19 mouse cellular contexts compared by ENCODE assay signal in genomic region chr7:45630064-45630907, GRCm38 (mm10). TPM values are rescaled to one million over a fixed set of nuclear protein-coding genes. Genes with fewer than 3 reads are reported as not detected.
DNase-seq lines count a peak whose midpoint lies in the region; ATAC-seq and TF ChIP-seq lines count a peak whose summit lies in the region.
"Had no signal": no experiment of that assay in that cellular context is flagged by ENCODE, and none has a peak within 500 bp of the region (broad histone marks: within the 10 kb centered on the region; RNA-seq: fewer than 3 reads in every experiment).

No protein-coding gene starts in this region.

- peak overlapping the region; percentile 37; the same call in 1 of the 2 replicates for H3K9ac ChIP-seq in heart, adult 2 months (ENCODE audit: low read depth, low read length)
- H3K9ac ChIP-seq in midbrain, postnatal 0 days (replicated peaks; ENCODE audit: low read length, poor library complexity, severe bottlenecking), result no peak overlapping the region
- no peak overlapping the region for H3K9ac ChIP-seq in heart, postnatal 0 days (replicated peaks; ENCODE audit: low read depth, low read length)
- H3K9ac ChIP-seq in liver, postnatal 0 days (replicated peaks), result no peak overlapping the region
- H3K9ac ChIP-seq: embryonic facial prominence, embryonic 12.5 days; forebrain, embryonic 15.5 days; limb, embryonic 13.5 days had no signal

- ATAC-seq in midbrain, postnatal 0 days (ENCODE audit: low FRiP score), result no peak
- no peak for ATAC-seq in heart, postnatal 0 days (ENCODE audit: insufficient read depth, low read depth)
- no peak for ATAC-seq in liver, postnatal 0 days
- ATAC-seq: forebrain, embryonic 15.5 days; inflammation-experienced regulatory T-cells, adult 6 months had no signal

- H3K9me3 ChIP-seq in midbrain, postnatal 0 days (ENCODE audit: low read length), result no peaks in the 10 kb centered on the region
- no peaks in the 10 kb centered on the region for H3K9me3 ChIP-seq in midbrain, embryonic 10.5 days (replicated peaks)
- no peaks in the 10 kb centered on the region for H3K9me3 ChIP-seq in heart, postnatal 0 days (replicated peaks; ENCODE audit: control insufficient read depth, low read length)
- H3K9me3 ChIP-seq in liver, postnatal 0 days (ENCODE audit: low read length), result no peaks in the 10 kb centered on the region
- H3K9me3 ChIP-seq: embryonic facial prominence, embryonic 12.5 days; forebrain, embryonic 15.5 days; limb, embryonic 13.5 days had no signal

- TF ChIP-seq EP300 in heart, adult 2 months (IDR thresholded peaks at IDR 0.05; ENCODE audit: insufficient read depth, low read depth, low read length), result no peak
- TF ChIP-seq EP300 in heart, postnatal 0 days (IDR thresholded peaks at IDR 0.05; ENCODE audit: low read depth), result peak; percentile 53; the same call in 1 of the 2 replicates
- TF ChIP-seq EP300 in liver, postnatal 0 days (IDR thresholded peaks at IDR 0.05; ENCODE audit: low read depth), result no peak

- TF ChIP-seq POLR2A in heart, adult 2 months (IDR thresholded peaks at IDR 0.05; ENCODE audit: insufficient read depth, low read depth, low read length), result no peak

- TF ChIP-seq CTCF in heart, adult 2 months (IDR thresholded peaks at IDR 0.05), result no peak
- TF ChIP-seq CTCF in midbrain, postnatal 0 days (IDR thresholded peaks at IDR 0.05), result no peak
- TF ChIP-seq CTCF in heart, postnatal 0 days (IDR thresholded peaks at IDR 0.05; ENCODE audit: low read depth), result no peak
- no peak for TF ChIP-seq CTCF in liver, postnatal 0 days (IDR thresholded peaks at IDR 0.05; ENCODE audit: low read depth)

- H3K4me2 ChIP-seq in midbrain, postnatal 0 days (ENCODE audit: low read depth, low read length, poor library complexity, severe bottlenecking), result no peak overlapping the region
- peak overlapping the region; percentile 78 for H3K4me2 ChIP-seq in heart, postnatal 0 days (ENCODE audit: low read depth, low read length)
- no peak overlapping the region for H3K4me2 ChIP-seq in liver, postnatal 0 days (ENCODE audit: low read depth, low read length)
- H3K4me2 ChIP-seq: embryonic facial prominence, embryonic 12.5 days; forebrain, embryonic 15.5 days; limb, embryonic 13.5 days had no signal

- peak overlapping the region; percentile 42 for H3K27ac ChIP-seq in heart, adult 2 months
- no peak overlapping the region; the same call in 1 of the 2 replicates for H3K27ac ChIP-seq in midbrain, postnatal 0 days (ENCODE audit: low read depth, low read length)
- H3K27ac ChIP-seq in midbrain, embryonic 10.5 days (replicated peaks), result no peak overlapping the region
- H3K27ac ChIP-seq in heart, postnatal 0 days (ENCODE audit: low read depth), result peak overlapping the region; percentile 28; the same call in 1 of the 2 replicates
- H3K27ac ChIP-seq in liver, postnatal 0 days (ENCODE audit: low read depth), result no peak overlapping the region
- H3K27ac ChIP-seq: embryonic facial prominence, embryonic 12.5 days; forebrain, embryonic 15.5 days; limb, embryonic 13.5 days had no signal

- peak overlapping the region; percentile 20; the same call in 1 of the 2 replicates for H3K4me3 ChIP-seq in heart, adult 2 months
- no peak overlapping the region for H3K4me3 ChIP-seq in midbrain, postnatal 0 days (ENCODE audit: low read depth, low read length)
- no peak overlapping the region for H3K4me3 ChIP-seq in midbrain, embryonic 10.5 days
- H3K4me3 ChIP-seq in heart, postnatal 0 days (ENCODE audit: low read depth, low read length), result no peak overlapping the region
- H3K4me3 ChIP-seq in liver, postnatal 0 days (ENCODE audit: low read depth, low read length), result no peak overlapping the region
- H3K4me3 ChIP-seq: embryonic facial prominence, embryonic 12.5 days; forebrain, embryonic 15.5 days; limb, embryonic 13.5 days had no signal

- peaks cover 15% of the 10 kb centered on the region for H3K36me3 ChIP-seq in heart, adult 2 months (ENCODE audit: control insufficient read depth, insufficient read depth, low read length)
- 0 out of 2 replicates have a peak, but pooled peaks cover 2% of the 10 kb centered on the region for H3K36me3 ChIP-seq in midbrain, postnatal 0 days (ENCODE audit: insufficient read depth, low read length)
- no peaks in the 10 kb centered on the region for H3K36me3 ChIP-seq in midbrain, embryonic 10.5 days
- H3K36me3 ChIP-seq in heart, postnatal 0 days (replicated peaks; ENCODE audit: control insufficient read depth, insufficient read depth, low read length), result peaks cover 8% of the 10 kb centered on the region; the same call in 1 of the 2 replicates
- no peaks in the 10 kb centered on the region for H3K36me3 ChIP-seq in liver, postnatal 0 days (replicated peaks; ENCODE audit: insufficient read depth, low read length)
- H3K36me3 ChIP-seq: embryonic facial prominence, embryonic 12.5 days; forebrain, embryonic 15.5 days; limb, embryonic 13.5 days had no signal

- 59% methylated on average over 23 of the region's 23 CpGs for WGBS in heart, adult 2 months
- WGBS in midbrain, postnatal 0 days, result 70% methylated on average over 23 of the region's 23 CpGs
- 73% methylated on average over 23 of the region's 23 CpGs for WGBS in midbrain, embryonic 10.5 days
- 65% methylated on average over 23 of the region's 23 CpGs for WGBS in heart, postnatal 0 days
- WGBS in liver, postnatal 0 days (ENCODE audit: insufficient replicate concordance), result 70% methylated on average over 22 of the region's 23 CpGs

- no peaks in the 10 kb centered on the region for H3K27me3 ChIP-seq in heart, adult 2 months (ENCODE audit: control insufficient read depth, insufficient read depth, low read length)
- no peaks in the 10 kb centered on the region for H3K27me3 ChIP-seq in midbrain, postnatal 0 days (ENCODE audit: insufficient read depth, low read length)
- H3K27me3 ChIP-seq in midbrain, embryonic 10.5 days (ENCODE audit: low read depth, poor library complexity, severe bottlenecking), result peaks cover 82% of the 10 kb centered on the region
- H3K27me3 ChIP-seq in heart, postnatal 0 days (ENCODE audit: control insufficient read depth, insufficient read depth, low read length), result peaks cover 11% of the 10 kb centered on the region
- peaks cover 25% of the 10 kb centered on the region for H3K27me3 ChIP-seq in liver, postnatal 0 days (ENCODE audit: insufficient read depth, low read length)
- H3K27me3 ChIP-seq: forebrain, embryonic 15.5 days had no signal

- H3K4me1 ChIP-seq in heart, adult 2 months (ENCODE audit: control insufficient read depth, insufficient read depth, low read length), result peaks cover 9% of the 10 kb centered on the region
- H3K4me1 ChIP-seq in midbrain, postnatal 0 days (ENCODE audit: insufficient read depth, low read length), result no peaks in the 10 kb centered on the region; the same call in 1 of the 2 replicates
- H3K4me1 ChIP-seq in midbrain, embryonic 10.5 days, result peaks cover 18% of the 10 kb centered on the region
- no peaks in the 10 kb centered on the region for H3K4me1 ChIP-seq in heart, postnatal 0 days (ENCODE audit: control insufficient read depth, insufficient read depth)
- H3K4me1 ChIP-seq in liver, postnatal 0 days (ENCODE audit: insufficient read depth), result peaks cover 7% of the 10 kb centered on the region

- no peaks in the 10 kb centered on the region; the same call in 1 of the 2 replicates for H3K79me2 ChIP-seq in heart, adult 2 months (replicated peaks; ENCODE audit: control insufficient read depth, insufficient read depth, low read length)

- DNase-seq in heart, adult 2 months, result peak in 1 of 2 experiments; percentile 26
- no peak for DNase-seq in heart, adult 8-10 months (ENCODE audit: low spot score)
- DNase-seq in midbrain, postnatal 0 days (ENCODE audit: low spot score), result peak; percentile 17
- DNase-seq in midbrain, embryonic 10.5 days (ENCODE audit: low spot score), result no peak
- DNase-seq in heart, postnatal 0 days (ENCODE audit: low spot score), result peak; percentile 31
- no peak for DNase-seq in left cerebral cortex, postnatal 4 days
- DNase-seq in natural killer cell, adult 2 months (ENCODE audit: low spot score in 2 of 2), result no peak
- no peak for DNase-seq in liver, postnatal 0 days
- DNase-seq: B cell, adult 2 months; cerebellum, adult 8-10 months; gastrocnemius, postnatal 36 days; layer of hippocampus, adult 9-11 months; right cerebral cortex, postnatal 4 days had no signal

- intact Hi-C loops in heart, adult 2 months (cut with DNase I), result no loop called here
- intact Hi-C loops in left cerebral cortex, postnatal 4 days (cut with DNase I), result no loop called here

RNA-seq across cellular contexts. Expression of gene Rasip1, which starts 3.0 kb away (rescaled TPM):
- 10 to 100 TPM; 25.0 to 25.5 TPM for total RNA-seq in heart, adult 2 months (2021)
- polyA plus RNA-seq in heart, adult 2 months (2012; rRNA removed), result 30.5 and 30.9 TPM in 2 replicates
- 10 to 100 TPM; 17.8 to 27.2 (median 26.2) TPM for total RNA-seq in heart, adult 8-10 months (2022)
- 36.0 and 38.5 TPM in 2 replicates for total RNA-seq in midbrain, postnatal 0 days (2014; rRNA removed)
- 24.0 and 25.1 TPM in 2 replicates for polyA plus RNA-seq in midbrain, postnatal 0 days (2015; fragmentation: Nextera tagmentation; extraction: Ambion mirVana)
- 4.8 and 5.5 TPM in 2 replicates for polyA plus RNA-seq in midbrain, embryonic 10.5 days (2016; fragmentation: Nextera tagmentation; extraction: Ambion mirVana)
- 68.8 and 77.6 TPM in 2 replicates for total RNA-seq in heart, postnatal 0 days (2014; rRNA removed; ENCODE audit: low replicate concordance)
- 13.7 and 14.3 TPM in 2 replicates for polyA plus RNA-seq in heart, postnatal 0 days (2015; fragmentation: Nextera tagmentation; extraction: Ambion mirVana)
- 10 to 100 TPM; 23.5 to 25.1 TPM for total RNA-seq in left cerebral cortex, postnatal 4 days (2021)
- 3.4 and 3.6 TPM in 2 replicates for polyA plus RNA-seq in liver, postnatal 0 days (2015; fragmentation: Nextera tagmentation; extraction: Ambion mirVana)

RNA-seq across cellular contexts. Expression of gene Izumo1, which starts 8.7 kb away (rescaled TPM):
- under 1 TPM; 0.26 to 0.27 TPM for total RNA-seq in heart, adult 2 months (2021)
- 0.29 and 0.70 TPM in 2 replicates for polyA plus RNA-seq in heart, adult 2 months (2012; rRNA removed)
- total RNA-seq in heart, adult 8-10 months (2022), result under 1 TPM; 0.20 to 0.53 (median 0.35) TPM
- total RNA-seq in midbrain, postnatal 0 days (2014; rRNA removed), result 0.11 TPM in 1 of 2 replicates, not detected in the other
- polyA plus RNA-seq in midbrain, postnatal 0 days (2015; fragmentation: Nextera tagmentation; extraction: Ambion mirVana), result 0.11 TPM in 1 of 2 replicates, not detected in the other
- 0.16 TPM in 1 of 2 replicates, not detected in the other for polyA plus RNA-seq in midbrain, embryonic 10.5 days (2016; fragmentation: Nextera tagmentation; extraction: Ambion mirVana)
- 0.53 TPM in 1 of 2 replicates, not detected in the other for total RNA-seq in heart, postnatal 0 days (2014; rRNA removed; ENCODE audit: low replicate concordance)
- polyA plus RNA-seq in heart, postnatal 0 days (2015; fragmentation: Nextera tagmentation; extraction: Ambion mirVana), result 0.11 and 0.23 TPM in 2 replicates
- total RNA-seq in left cerebral cortex, postnatal 4 days (2021), result under 1 TPM in 1 of 2 experiments, not detected in 1; 0.20 TPM
- polyA plus RNA-seq in liver, postnatal 0 days (2015; fragmentation: Nextera tagmentation; extraction: Ambion mirVana), result 0.09 TPM in 1 of 2 replicates, not detected in the other
- total RNA-seq: gastrocnemius, postnatal 36 days had no signal
- polyA plus RNA-seq: forebrain, embryonic 15.5 days; inflammation-experienced regulatory T-cells, adult 6 months; neural tube, embryonic 11.5 days had no signal

RNA-seq across cellular contexts. Expression of gene Mamstr, which starts 9.5 kb away (rescaled TPM):
- total RNA-seq in heart, adult 2 months (2021), result 1 to 10 TPM; 3.8 to 4.0 TPM
- 11.3 and 12.0 TPM in 2 replicates for polyA plus RNA-seq in heart, adult 2 months (2012; rRNA removed)
- 1 to 10 TPM; 2.0 to 5.9 (median 5.1) TPM for total RNA-seq in heart, adult 8-10 months (2022)
- 2.7 and 3.3 TPM in 2 replicates for total RNA-seq in midbrain, postnatal 0 days (2014; rRNA removed)
- polyA plus RNA-seq in midbrain, postnatal 0 days (2015; fragmentation: Nextera tagmentation; extraction: Ambion mirVana), result 2.8 and 3.0 TPM in 2 replicates
- 2.1 and 3.3 TPM in 2 replicates for polyA plus RNA-seq in midbrain, embryonic 10.5 days (2016; fragmentation: Nextera tagmentation; extraction: Ambion mirVana)
- total RNA-seq in heart, postnatal 0 days (2014; rRNA removed; ENCODE audit: low replicate concordance), result 5.6 and 6.5 TPM in 2 replicates
- 7.2 and 7.7 TPM in 2 replicates for polyA plus RNA-seq in heart, postnatal 0 days (2015; fragmentation: Nextera tagmentation; extraction: Ambion mirVana)
- 1 to 10 TPM; 1.7 to 2.6 TPM for total RNA-seq in left cerebral cortex, postnatal 4 days (2021)
- polyA plus RNA-seq in liver, postnatal 0 days (2015; fragmentation: Nextera tagmentation; extraction: Ambion mirVana), result 0.31 and 0.54 TPM in 2 replicates
- polyA plus RNA-seq: inflammation-experienced regulatory T-cells, adult 6 months had no signal

RNA-seq across cellular contexts. Expression of gene Fut1, which starts 13.2 kb away (rescaled TPM):
- total RNA-seq in heart, adult 2 months (2021), result not detected
- 0.25 TPM in 1 of 2 replicates, not detected in the other for polyA plus RNA-seq in heart, adult 2 months (2012; rRNA removed)
- not detected for total RNA-seq in heart, adult 8-10 months (2022)
- not detected in 2 replicates for total RNA-seq in midbrain, postnatal 0 days (2014; rRNA removed)
- polyA plus RNA-seq in midbrain, postnatal 0 days (2015; fragmentation: Nextera tagmentation; extraction: Ambion mirVana), result not detected in 2 replicates
- not detected in 2 replicates for polyA plus RNA-seq in midbrain, embryonic 10.5 days (2016; fragmentation: Nextera tagmentation; extraction: Ambion mirVana)
- not detected in 2 replicates for total RNA-seq in heart, postnatal 0 days (2014; rRNA removed; ENCODE audit: low replicate concordance)
- not detected in 2 replicates for polyA plus RNA-seq in heart, postnatal 0 days (2015; fragmentation: Nextera tagmentation; extraction: Ambion mirVana)
- under 1 TPM in 1 of 2 experiments, not detected in 1; 0.14 TPM for total RNA-seq in left cerebral cortex, postnatal 4 days (2021)
- 0.56 TPM in 1 of 2 replicates, not detected in the other for polyA plus RNA-seq in liver, postnatal 0 days (2015; fragmentation: Nextera tagmentation; extraction: Ambion mirVana)
- total RNA-seq: gastrocnemius, postnatal 36 days; megakaryocyte progenitor cell, adult 5-6 weeks had no signal
- polyA plus RNA-seq: forebrain, embryonic 15.5 days; inflammation-experienced regulatory T-cells, adult 6 months; neural tube, embryonic 11.5 days had no signal

RNA-seq across cellular contexts. Expression of gene Fgf21, which starts 15.0 kb away (rescaled TPM):
- total RNA-seq in heart, adult 2 months (2021), result not detected
- not detected in 2 replicates for polyA plus RNA-seq in heart, adult 2 months (2012; rRNA removed)
- not detected for total RNA-seq in heart, adult 8-10 months (2022)
- total RNA-seq in midbrain, postnatal 0 days (2014; rRNA removed), result not detected in 2 replicates
- not detected in 2 replicates for polyA plus RNA-seq in midbrain, postnatal 0 days (2015; fragmentation: Nextera tagmentation; extraction: Ambion mirVana)
- polyA plus RNA-seq in midbrain, embryonic 10.5 days (2016; fragmentation: Nextera tagmentation; extraction: Ambion mirVana), result not detected in 2 replicates
- total RNA-seq in heart, postnatal 0 days (2014; rRNA removed; ENCODE audit: low replicate concordance), result not detected in 2 replicates
- 0.12 TPM in 1 of 2 replicates, not detected in the other for polyA plus RNA-seq in heart, postnatal 0 days (2015; fragmentation: Nextera tagmentation; extraction: Ambion mirVana)
- not detected for total RNA-seq in left cerebral cortex, postnatal 4 days (2021)
- 7.6 and 7.8 TPM in 2 replicates for polyA plus RNA-seq in liver, postnatal 0 days (2015; fragmentation: Nextera tagmentation; extraction: Ambion mirVana)
- total RNA-seq: gastrocnemius, postnatal 36 days; megakaryocyte progenitor cell, adult 5-6 weeks had no signal
- polyA plus RNA-seq: forebrain, embryonic 15.5 days; inflammation-experienced regulatory T-cells, adult 6 months; neural tube, embryonic 11.5 days had no signal

Comparison
In these comparisons a context has a peak if more than half of its experiments do, and no peak if none do; other contexts are left out.
1. DNase-seq: peak in midbrain, postnatal 0 days (single experiment) and heart, postnatal 0 days (single experiment); none in heart, adult 8-10 months (single experiment), midbrain, embryonic 10.5 days (single experiment), left cerebral cortex, postnatal 4 days (single experiment), natural killer cell, adult 2 months (0 of 2) and liver, postnatal 0 days (single experiment).
2. H3K27ac ChIP-seq: peak in heart, adult 2 months (single experiment) and heart, postnatal 0 days (single experiment); none in midbrain, postnatal 0 days (single experiment), midbrain, embryonic 10.5 days (single experiment) and liver, postnatal 0 days (single experiment).